Mouse (Mus musculus): ENCODE measurements at regions not wholly inside any gene's neighbourhood (a gene's known extent, or its start where the extent isn't known, plus 50 kb on each side); places are given as distances from the start of the nearest gene placed in this dataset.

DNA sequence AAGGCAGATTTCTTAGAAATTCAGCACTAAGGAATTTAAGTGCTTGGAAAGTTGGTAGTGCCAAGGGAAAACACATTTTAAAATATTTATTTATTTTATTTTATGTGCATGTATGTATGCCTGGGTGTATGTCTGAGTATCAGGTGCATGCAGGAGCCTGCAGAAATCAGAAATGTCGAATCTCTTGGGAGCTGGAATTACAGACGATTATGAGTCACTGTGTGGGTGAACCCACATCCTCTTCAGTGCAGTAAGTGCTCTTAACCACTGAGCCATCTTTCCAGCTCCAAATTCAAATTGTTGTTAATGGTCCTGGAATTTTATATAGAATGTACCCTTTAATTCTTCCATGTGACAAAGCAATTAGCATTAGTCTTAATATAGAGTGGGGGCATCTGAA lies 1930.5 kb upstream of the Lrrc6 start:
- Histone ChIP-seq H3K36me3 (ENCODE audit: control insufficient read depth, insufficient read depth, low read length) (no peaks in the 10 kb centered on the region), H3K27me3 (replicated peaks; ENCODE audit: control insufficient read depth, insufficient read depth, low read length) (no peaks in the 10 kb centered on the region), H3K4me1 (ENCODE audit: control insufficient read depth, insufficient read depth, low read length) (no peaks in the 10 kb centered on the region), H3K27ac (ENCODE audit: insufficient read depth, low read depth, low read length) (no peak overlapping the region), H3K4me3 (ENCODE audit: insufficient read depth, low read depth, low read length) (no peak overlapping the region)
- no peak for DNase-seq
- TF ChIP-seq POLR2A (IDR thresholded peaks at IDR 0.05; ENCODE audit: low read depth, low read length) (no peak), CTCF (conservative IDR thresholded peaks at IDR 0.05; ENCODE audit: insufficient read depth, insufficient read length, low read depth, low read length) (no peak)
- 63% methylated on average over 2 of the region's 2 CpGs for WGBS

DNA sequence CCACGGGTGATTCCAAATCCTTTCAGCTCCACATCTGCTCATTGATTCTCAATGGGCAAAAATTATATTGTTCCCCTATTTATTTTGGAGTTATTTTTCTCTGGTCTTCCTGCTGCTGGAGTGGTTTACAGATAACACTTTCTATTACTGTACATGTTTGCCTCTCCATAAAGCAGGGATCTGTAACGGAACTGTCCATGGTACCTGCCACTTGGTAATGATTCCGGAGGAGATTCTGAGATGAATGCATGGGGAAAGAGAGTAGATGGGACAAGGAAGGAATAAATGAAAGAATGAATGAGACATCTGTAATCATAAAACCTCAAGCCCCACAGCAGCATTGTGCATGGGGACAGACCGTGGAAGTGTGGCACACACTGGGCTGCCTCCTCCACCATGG lies 1929.8 kb upstream of the Lrrc6 start:
- H3K27me3 ChIP-seq (replicated peaks; ENCODE audit: control insufficient read depth, insufficient read depth, low read length) = no peaks in the 10 kb centered on the region
- no peak overlapping the region for H3K4me3 ChIP-seq (ENCODE audit: insufficient read depth, low read depth, low read length)
- DNase-seq = peak; percentile 5
- no peak overlapping the region for H3K27ac ChIP-seq (ENCODE audit: insufficient read depth, low read depth, low read length)
- H3K36me3 ChIP-seq (ENCODE audit: control insufficient read depth, insufficient read depth, low read length) = no peaks in the 10 kb centered on the region
- WGBS = 66% methylated on average over 4 of the region's 4 CpGs
- no peaks in the 10 kb centered on the region for H3K4me1 ChIP-seq (ENCODE audit: control insufficient read depth, insufficient read depth, low read length)
- no peak for TF ChIP-seq POLR2A (IDR thresholded peaks at IDR 0.05; ENCODE audit: low read depth, low read length)
- TF ChIP-seq CTCF (conservative IDR thresholded peaks at IDR 0.05; ENCODE audit: insufficient read depth, insufficient read length, low read depth, low read length) = no peak

DNA sequence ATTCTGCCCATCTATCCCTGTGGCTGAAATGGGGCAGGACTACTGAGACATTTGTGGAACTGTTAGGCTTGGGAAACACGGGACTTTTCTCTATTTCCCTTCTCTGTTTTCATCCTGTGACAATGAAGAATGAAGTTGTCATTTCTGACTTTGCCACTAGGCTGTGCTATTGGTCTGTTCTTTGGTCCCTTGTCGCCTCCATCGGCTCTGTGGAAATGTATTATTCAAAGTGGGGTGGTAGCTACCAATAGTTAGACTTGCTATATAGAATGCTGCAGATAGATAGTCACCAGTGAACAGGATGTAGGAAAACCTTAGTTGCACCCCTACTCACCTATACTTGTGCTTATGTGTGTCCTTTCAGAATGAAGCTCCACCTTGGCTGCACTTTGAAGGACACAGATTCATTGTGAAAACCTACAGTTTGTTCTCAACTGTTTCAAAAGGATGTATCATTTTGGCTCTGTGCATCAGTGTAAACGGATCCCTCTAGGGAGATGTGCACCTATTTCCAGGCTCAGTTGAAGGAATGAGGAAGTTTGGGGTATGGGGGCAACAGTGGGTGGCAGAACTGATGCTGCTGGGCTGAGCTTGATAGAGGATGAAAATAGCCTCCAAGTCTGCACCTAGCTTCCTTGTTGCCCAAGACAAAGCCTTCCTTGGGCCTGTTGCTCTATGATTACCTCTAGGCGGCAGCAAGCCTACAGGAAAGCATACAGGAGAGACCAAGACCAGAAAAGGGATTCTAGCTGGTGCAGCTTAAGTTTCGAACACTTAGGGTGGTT lies 1927.9 kb upstream of the Lrrc6 start:
- 17% methylated on average over 6 of the region's 6 CpGs for WGBS
- Histone ChIP-seq H3K27ac (ENCODE audit: insufficient read depth, low read depth, low read length) (no peak overlapping the region), H3K36me3 (ENCODE audit: control insufficient read depth, insufficient read depth, low read length) (no peaks in the 10 kb centered on the region), H3K4me1 (ENCODE audit: control insufficient read depth, insufficient read depth, low read length) (no peaks in the 10 kb centered on the region), H3K27me3 (replicated peaks; ENCODE audit: control insufficient read depth, insufficient read depth, low read length) (no peaks in the 10 kb centered on the region), H3K4me3 (ENCODE audit: insufficient read depth, low read depth, low read length) (no peak overlapping the region)
- peak; percentile 38 for DNase-seq
- no peak for TF ChIP-seq POLR2A (IDR thresholded peaks at IDR 0.05; ENCODE audit: low read depth, low read length)
- TF ChIP-seq CTCF (conservative IDR thresholded peaks at IDR 0.05; ENCODE audit: insufficient read depth, insufficient read length, low read depth, low read length) = peak; percentile 56

DNA sequence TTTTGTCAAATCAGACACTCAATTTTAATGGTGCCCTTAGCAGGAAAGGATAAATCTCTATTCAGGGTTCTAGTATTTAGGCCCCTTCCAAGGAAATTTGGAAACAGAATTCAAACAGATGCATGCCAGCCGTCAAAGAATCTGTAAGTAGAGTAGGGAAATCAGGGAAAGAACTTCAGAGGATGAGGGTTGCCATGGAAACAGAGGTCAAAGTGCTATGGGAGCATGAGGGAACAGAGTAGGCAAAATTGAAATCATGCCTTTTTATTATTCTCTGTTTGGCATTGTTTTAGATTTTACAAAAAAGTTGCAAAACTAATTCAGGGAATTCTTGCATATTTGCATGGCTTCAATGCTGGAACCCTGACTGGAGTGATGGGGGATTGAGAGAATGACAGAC lies 1916.4 kb upstream of the Lrrc6 start:
- H3K27me3 ChIP-seq (replicated peaks; ENCODE audit: control insufficient read depth, insufficient read depth, low read length) = no peaks in the 10 kb centered on the region
- no peak overlapping the region for H3K4me3 ChIP-seq (ENCODE audit: insufficient read depth, low read depth, low read length)
- DNase-seq = no peak
- H3K4me1 ChIP-seq (ENCODE audit: control insufficient read depth, insufficient read depth, low read length) = no peaks in the 10 kb centered on the region; the same call in 1 of the 2 replicates
- WGBS = 26% methylated on average over 1 of the region's 1 CpGs
- no peaks in the 10 kb centered on the region for H3K36me3 ChIP-seq (ENCODE audit: control insufficient read depth, insufficient read depth, low read length)
- no peak for TF ChIP-seq POLR2A (IDR thresholded peaks at IDR 0.05; ENCODE audit: low read depth, low read length)
- no peak for TF ChIP-seq CTCF (conservative IDR thresholded peaks at IDR 0.05; ENCODE audit: insufficient read depth, insufficient read length, low read depth, low read length)
- H3K27ac ChIP-seq (ENCODE audit: insufficient read depth, low read depth, low read length) = no peak overlapping the region

DNA sequence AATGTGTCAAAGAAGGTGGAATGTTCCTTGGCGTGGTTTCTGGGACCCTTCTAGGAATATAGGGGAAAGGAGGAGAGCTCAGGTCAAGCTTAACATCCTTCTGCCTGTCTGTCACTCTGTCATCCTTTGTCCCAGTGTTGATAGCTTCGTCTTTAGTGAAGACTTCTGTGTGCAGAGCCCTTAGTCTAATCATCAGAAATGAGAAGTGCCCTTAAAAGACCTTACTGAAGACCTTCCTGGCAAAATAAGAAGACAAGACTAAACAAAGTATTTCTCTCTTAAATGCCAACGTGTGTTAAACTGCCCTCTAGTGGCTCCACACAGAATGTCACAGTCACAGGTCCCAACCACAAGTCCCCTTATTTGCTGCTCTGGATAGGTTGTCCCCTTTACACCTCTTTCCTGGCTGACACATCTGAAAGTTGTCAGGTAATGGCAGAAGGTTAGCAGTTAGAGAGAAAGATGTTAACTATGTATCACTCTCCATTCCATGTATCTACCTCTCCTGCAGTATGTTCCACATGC lies 1914.8 kb upstream of the Lrrc6 start:
- Histone ChIP-seq H3K36me3 (ENCODE audit: control insufficient read depth, insufficient read depth, low read length) (no peaks in the 10 kb centered on the region), H3K27ac (ENCODE audit: insufficient read depth, low read depth, low read length) (no peak overlapping the region), H3K4me3 (ENCODE audit: insufficient read depth, low read depth, low read length) (no peak overlapping the region), H3K4me1 (ENCODE audit: control insufficient read depth, insufficient read depth, low read length) (no peaks in the 10 kb centered on the region; the same call in 1 of the 2 replicates), H3K27me3 (replicated peaks; ENCODE audit: control insufficient read depth, insufficient read depth, low read length) (no peaks in the 10 kb centered on the region)
- peak; percentile 60 for TF ChIP-seq CTCF (conservative IDR thresholded peaks at IDR 0.05; ENCODE audit: insufficient read depth, insufficient read length, low read depth, low read length)
- no peak for TF ChIP-seq POLR2A (IDR thresholded peaks at IDR 0.05; ENCODE audit: low read depth, low read length)
- DNase-seq = peak; percentile 43
- 17% methylated on average over 3 of the region's 3 CpGs for WGBS

DNA sequence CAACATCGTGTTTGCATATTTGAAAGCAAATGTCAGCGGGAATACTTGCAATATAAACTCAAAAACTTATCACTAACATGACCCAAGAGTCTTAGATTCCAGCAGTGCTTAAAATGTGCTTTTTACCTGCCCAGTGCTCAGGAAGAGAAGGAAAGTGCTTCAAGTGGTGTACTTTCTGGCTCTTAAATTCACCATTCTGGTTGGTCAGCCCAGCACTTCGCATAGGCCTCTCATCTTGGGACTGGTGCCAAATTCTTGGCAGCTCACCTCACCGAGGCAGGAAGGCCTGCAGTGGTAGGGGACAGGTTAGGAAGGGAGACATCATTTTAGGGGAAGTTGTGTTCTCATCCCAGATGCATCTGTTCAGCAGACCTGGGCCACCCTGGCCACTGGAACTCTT lies 1913.3 kb upstream of the Lrrc6 start:
- DNase-seq = no peak

DNA sequence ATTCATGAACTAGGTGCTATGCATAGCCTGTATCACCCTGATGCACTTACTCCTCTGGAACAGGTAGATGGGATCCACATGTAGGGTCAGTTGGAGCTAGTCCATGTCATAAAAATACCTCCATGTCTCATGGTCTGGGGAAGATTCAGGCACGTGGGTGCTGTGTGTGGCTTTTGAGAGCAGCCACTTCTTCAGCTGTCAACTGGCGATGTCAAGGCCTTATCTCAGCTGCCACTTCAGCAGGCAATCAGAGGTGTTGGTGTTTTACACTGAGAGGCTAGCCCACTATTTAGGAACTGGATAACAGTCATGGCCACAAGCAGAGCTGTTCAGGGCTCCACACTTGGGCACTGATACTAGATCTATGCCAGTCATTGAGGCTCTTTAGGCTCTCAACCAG lies 1912.0 kb upstream of the Lrrc6 start:
- H3K4me3 ChIP-seq (ENCODE audit: insufficient read depth, low read depth, low read length) = no peak overlapping the region
- H3K27ac ChIP-seq (ENCODE audit: insufficient read depth, low read depth, low read length) = no peak overlapping the region
- H3K36me3 ChIP-seq (ENCODE audit: control insufficient read depth, insufficient read depth, low read length) = no peaks in the 10 kb centered on the region
- no peak for TF ChIP-seq POLR2A (IDR thresholded peaks at IDR 0.05; ENCODE audit: low read depth, low read length)
- no peak for TF ChIP-seq CTCF (conservative IDR thresholded peaks at IDR 0.05; ENCODE audit: insufficient read depth, insufficient read length, low read depth, low read length)
- H3K27me3 ChIP-seq (replicated peaks; ENCODE audit: control insufficient read depth, insufficient read depth, low read length) = no peaks in the 10 kb centered on the region
- H3K4me1 ChIP-seq (ENCODE audit: control insufficient read depth, insufficient read depth, low read length) = no peaks in the 10 kb centered on the region; the same call in 1 of the 2 replicates
- DNase-seq = no peak
- WGBS = 93% methylated on average over 2 of the region's 2 CpGs

More for the DNA sequence above, 1913.3 kb upstream of the Lrrc6 start:
- TF ChIP-seq POLR2A (IDR thresholded peaks at IDR 0.05; ENCODE audit: low read depth, low read length) (no peak), CTCF (conservative IDR thresholded peaks at IDR 0.05; ENCODE audit: insufficient read depth, insufficient read length, low read depth, low read length) (no peak)
- Histone ChIP-seq H3K27me3 (replicated peaks; ENCODE audit: control insufficient read depth, insufficient read depth, low read length) (no peaks in the 10 kb centered on the region), H3K27ac (ENCODE audit: insufficient read depth, low read depth, low read length) (no peak overlapping the region), H3K36me3 (ENCODE audit: control insufficient read depth, insufficient read depth, low read length) (no peaks in the 10 kb centered on the region), H3K4me3 (ENCODE audit: insufficient read depth, low read depth, low read length) (no peak overlapping the region), H3K4me1 (ENCODE audit: control insufficient read depth, insufficient read depth, low read length) (no peaks in the 10 kb centered on the region; the same call in 1 of the 2 replicates)
- 52% methylated on average over 4 of the region's 4 CpGs for WGBS
